ENCODE assay signal across 9 mouse cellular contexts in the genomic region with DNA sequence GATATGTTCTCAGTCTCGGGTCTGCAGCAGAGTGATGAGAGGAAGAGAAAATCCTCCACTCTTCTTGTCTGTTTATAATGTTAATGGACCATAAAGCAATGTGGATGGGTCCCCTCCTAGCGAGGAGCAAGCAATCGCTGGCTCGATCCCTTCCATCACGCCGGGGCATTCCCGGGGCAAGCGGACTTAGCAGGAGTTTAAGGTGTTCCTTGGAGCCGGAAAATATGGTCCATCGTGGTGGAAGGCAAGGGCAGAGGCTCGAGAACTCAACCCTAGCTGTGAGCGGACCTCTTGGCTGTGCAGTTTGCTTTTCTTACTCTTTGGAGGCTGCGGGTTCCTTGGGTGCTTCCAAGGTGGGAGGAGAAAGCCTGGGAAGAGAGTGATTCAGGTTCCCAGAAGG.
DNase-seq lines count a peak whose midpoint lies in the region; ATAC-seq and TF ChIP-seq lines count a peak whose summit lies in the region.
"Had no signal": no experiment of that assay in that cellular context is flagged by ENCODE, and none has a peak within 500 bp of the region (broad histone marks: within the 10 kb centered on the region; RNA-seq: fewer than 3 reads in every experiment).

No protein-coding gene starts in this region.

- peaks cover 37% of the 10 kb centered on the region for H3K27me3 ChIP-seq in liver, postnatal 0 days (ENCODE audit: insufficient read depth, low read length)
- peaks cover 62% of the 10 kb centered on the region for H3K27me3 ChIP-seq in liver, embryonic 12.5 days (replicated peaks)
- peaks cover 59% of the 10 kb centered on the region for H3K27me3 ChIP-seq in embryonic facial prominence, embryonic 15.5 days
- 0 out of 2 replicates have a peak, but pooled peaks cover 2% of the 10 kb centered on the region for H3K27me3 ChIP-seq in hindbrain, embryonic 16.5 days (replicated peaks; ENCODE audit: control insufficient read depth, insufficient read depth, low read length)
- peaks cover 9% of the 10 kb centered on the region; the same call in 1 of the 2 replicates for H3K27me3 ChIP-seq in neural tube, embryonic 12.5 days (replicated peaks)
- H3K27me3 ChIP-seq in thymus, adult 2 months (ENCODE audit: control insufficient read depth, insufficient read depth, low read length), result no peaks in the 10 kb centered on the region

- ATAC-seq in liver, postnatal 0 days, result no peak
- no peak for ATAC-seq in liver, embryonic 12.5 days
- no peak for ATAC-seq in embryonic facial prominence, embryonic 15.5 days (ENCODE audit: insufficient number of reproducible peaks, low FRiP score, low TSS enrichment, low read depth)
- ATAC-seq in hindbrain, embryonic 16.5 days, result no peak
- no peak for ATAC-seq in neural tube, embryonic 12.5 days (ENCODE audit: low FRiP score, low read depth)
- no peak for ATAC-seq in megakaryocyte-erythroid progenitor cell, adult 5-6 weeks (replicated peaks; ENCODE audit: low FRiP score, low TSS enrichment, poor library complexity, severe bottlenecking)

- peak overlapping the region; percentile 45; the same call in 1 of the 2 replicates for H3K4me3 ChIP-seq in liver, postnatal 0 days (ENCODE audit: low read depth, low read length)
- no peak overlapping the region for H3K4me3 ChIP-seq in liver, embryonic 12.5 days
- H3K4me3 ChIP-seq in embryonic facial prominence, embryonic 15.5 days (replicated peaks), result peak overlapping the region; percentile 47
- H3K4me3 ChIP-seq in hindbrain, embryonic 16.5 days (ENCODE audit: low read length), result peak overlapping the region; percentile 58
- peak overlapping the region; percentile 47 for H3K4me3 ChIP-seq in neural tube, embryonic 12.5 days
- no peak overlapping the region for H3K4me3 ChIP-seq in thymus, adult 2 months (ENCODE audit: control insufficient read depth, insufficient read depth, low read length)
- H3K4me3 ChIP-seq: erythroblast, embryonic 14.5 days had no signal

- no peak for TF ChIP-seq CTCF in liver, postnatal 0 days (IDR thresholded peaks at IDR 0.05; ENCODE audit: low read depth)
- no peak for TF ChIP-seq CTCF in thymus, adult 2 months (IDR thresholded peaks at IDR 0.05; ENCODE audit: borderline replicate concordance, control insufficient read depth, extremely low read depth, insufficient read depth, low read length, poor library complexity)

- H3K4me1 ChIP-seq in liver, postnatal 0 days (ENCODE audit: insufficient read depth), result no peaks in the 10 kb centered on the region; the same call in 1 of the 2 replicates
- no peaks in the 10 kb centered on the region for H3K4me1 ChIP-seq in liver, embryonic 12.5 days
- H3K4me1 ChIP-seq in embryonic facial prominence, embryonic 15.5 days, result peaks cover 20% of the 10 kb centered on the region
- H3K4me1 ChIP-seq in hindbrain, embryonic 16.5 days (ENCODE audit: control insufficient read depth, insufficient read depth, low read depth, low read length), result peaks cover 3% of the 10 kb centered on the region; the same call in 1 of the 2 replicates
- H3K4me1 ChIP-seq in neural tube, embryonic 12.5 days, result peaks cover 14% of the 10 kb centered on the region
- H3K4me1 ChIP-seq in thymus, adult 2 months (replicated peaks; ENCODE audit: control insufficient read depth, insufficient read depth, low read length), result no peaks in the 10 kb centered on the region

- TF ChIP-seq EP300 in liver, postnatal 0 days (IDR thresholded peaks at IDR 0.05; ENCODE audit: low read depth), result no peak

- H3K9me3 ChIP-seq in liver, postnatal 0 days (ENCODE audit: low read length), result no peaks in the 10 kb centered on the region
- H3K9me3 ChIP-seq in liver, embryonic 12.5 days (replicated peaks), result no peaks in the 10 kb centered on the region
- no peaks in the 10 kb centered on the region for H3K9me3 ChIP-seq in embryonic facial prominence, embryonic 15.5 days (replicated peaks)
- H3K9me3 ChIP-seq in hindbrain, embryonic 16.5 days (ENCODE audit: control insufficient read depth, low read length), result no peaks in the 10 kb centered on the region
- no peaks in the 10 kb centered on the region for H3K9me3 ChIP-seq in neural tube, embryonic 12.5 days

- peak overlapping the region; percentile 68 for H3K4me2 ChIP-seq in liver, postnatal 0 days (ENCODE audit: low read depth, low read length)
- no peak overlapping the region for H3K4me2 ChIP-seq in liver, embryonic 12.5 days
- H3K4me2 ChIP-seq in embryonic facial prominence, embryonic 15.5 days (replicated peaks), result peak overlapping the region; percentile 86
- H3K4me2 ChIP-seq in hindbrain, embryonic 16.5 days (ENCODE audit: low read length), result peak overlapping the region; percentile 90
- H3K4me2 ChIP-seq in neural tube, embryonic 12.5 days (replicated peaks), result peak overlapping the region; percentile 95

- no peak for TF ChIP-seq POLR2A in thymus, adult 2 months (IDR thresholded peaks at IDR 0.05; ENCODE audit: control insufficient read depth, extremely low read depth, insufficient read depth, low read length, poor library complexity)

- no peak overlapping the region for H3K9ac ChIP-seq in liver, postnatal 0 days (replicated peaks)
- no peak overlapping the region for H3K9ac ChIP-seq in liver, embryonic 12.5 days
- no peak overlapping the region for H3K9ac ChIP-seq in embryonic facial prominence, embryonic 15.5 days
- H3K9ac ChIP-seq in hindbrain, embryonic 16.5 days (ENCODE audit: low read depth, low read length), result peak overlapping the region; percentile 60
- H3K9ac ChIP-seq in neural tube, embryonic 12.5 days, result peak overlapping the region; percentile 59

- WGBS in liver, postnatal 0 days (ENCODE audit: insufficient replicate concordance), result 6% methylated on average over 13 of the region's 13 CpGs
- WGBS in liver, embryonic 12.5 days (ENCODE audit: insufficient replicate concordance), result 6% methylated on average over 13 of the region's 13 CpGs
- WGBS in embryonic facial prominence, embryonic 15.5 days, result 3% methylated on average over 13 of the region's 13 CpGs
- 1% methylated on average over 13 of the region's 13 CpGs for WGBS in hindbrain, embryonic 16.5 days
- under 1% methylated on average over 13 of the region's 13 CpGs for WGBS in neural tube, embryonic 12.5 days
- 8% methylated on average over 13 of the region's 13 CpGs for WGBS in thymus, adult 2 months

- H3K36me3 ChIP-seq in liver, postnatal 0 days (replicated peaks; ENCODE audit: insufficient read depth, low read length), result no peaks in the 10 kb centered on the region
- H3K36me3 ChIP-seq in liver, embryonic 12.5 days, result no peaks in the 10 kb centered on the region
- no peaks in the 10 kb centered on the region for H3K36me3 ChIP-seq in embryonic facial prominence, embryonic 15.5 days
- H3K36me3 ChIP-seq in hindbrain, embryonic 16.5 days (ENCODE audit: control insufficient read depth, insufficient read depth, low read length), result no peaks in the 10 kb centered on the region
- no peaks in the 10 kb centered on the region for H3K36me3 ChIP-seq in neural tube, embryonic 12.5 days
- no peaks in the 10 kb centered on the region for H3K36me3 ChIP-seq in thymus, adult 2 months (ENCODE audit: control insufficient read depth, insufficient read depth, low read length)

- no peak for DNase-seq in liver, postnatal 0 days
- DNase-seq in thymus, adult 2 months, result no peak
- DNase-seq in adrenal gland, postnatal 10 days, result no peak

- no peak overlapping the region for H3K27ac ChIP-seq in liver, postnatal 0 days (ENCODE audit: low read depth)
- no peak overlapping the region for H3K27ac ChIP-seq in liver, embryonic 12.5 days
- H3K27ac ChIP-seq in embryonic facial prominence, embryonic 15.5 days (replicated peaks), result no peak overlapping the region
- H3K27ac ChIP-seq in hindbrain, embryonic 16.5 days (ENCODE audit: low read depth, low read length), result 0 out of 2 replicates have a peak overlapping the region, but pooled peaks have one; percentile 36
- H3K27ac ChIP-seq in neural tube, embryonic 12.5 days, result no peak overlapping the region
- H3K27ac ChIP-seq in thymus, adult 2 months (ENCODE audit: control insufficient read depth, insufficient read depth, low read length), result no peak overlapping the region

Comparison
In these comparisons a context has a peak if more than half of its experiments do, and no peak if none do; other contexts are left out.
1. H3K4me3 ChIP-seq: peak in liver, postnatal 0 days (single experiment), embryonic facial prominence, embryonic 15.5 days (single experiment), hindbrain, embryonic 16.5 days (single experiment) and neural tube, embryonic 12.5 days (single experiment); none in liver, embryonic 12.5 days (single experiment) and thymus, adult 2 months (single experiment).
2. H3K9ac ChIP-seq: peak in hindbrain, embryonic 16.5 days (single experiment) and neural tube, embryonic 12.5 days (single experiment); none in liver, postnatal 0 days (single experiment), liver, embryonic 12.5 days (single experiment) and embryonic facial prominence, embryonic 15.5 days (single experiment).